Mouse (Mus musculus) skeletal muscle tissue, postnatal 0 days (tissue): ENCODE measurements around the gene Kiss1r. TPM values are rescaled to one million over a fixed set of nuclear protein-coding genes. Genes with fewer than 3 reads are reported as not detected.

Experiments
- polyA plus RNA-seq: library from polyadenylated mRNA; unstranded; fragments of >200 nt; fragmentation: Nextera tagmentation; extraction: Ambion mirVana; gene quantifications from 2 replicates; pipeline ENCODE4 v1.2.1, GENCODE M21; 2015

The Kiss1r gene
- polyA plus RNA-seq = 0.36 and 0.54 TPM in 2 replicates

GRCm38 (mm10) chr10:79916808-79917531 lies at the start of gene Kiss1r:
Kiss1r (plus strand) TSS chr10:79916971.

GRCm38 (mm10) chr10:79874290-79874862 lies 42.4 kb upstream of the Kiss1r start, which contains the start of the genes Prtn3 and Plppr3:
Prtn3 (plus strand) TSS chr10:79874476.
Plppr3 (minus strand) TSS chr10:79874634.

GRCm38 (mm10) chr10:79886054-79886453 lies 30.7 kb upstream of the Kiss1r start, which contains the start of gene Elane:
Elane (plus strand) TSS chr10:79886247.

GRCm38 (mm10) chr10:79890670-79891069 lies 26.1 kb upstream of the Kiss1r start, which contains the start of gene Cfd:
Cfd (plus strand) TSS chr10:79890853.

GRCm38 (mm10) chr10:79908167-79909091 lies 8.3 kb upstream of the Kiss1r start, which contains the start of gene Med16:
Med16 (minus strand) TSS chr10:79908923.

GRCm38 (mm10) chr10:79910556-79910955 lies 6.2 kb upstream of the Kiss1r start, which contains the start of gene Gm26602:
Gm26602 (plus strand) TSS chr10:79910856.

GRCm38 (mm10) chr10:79920958-79921535 lies 4.3 kb downstream of the Kiss1r start, which contains the start of gene R3hdm4:
R3hdm4 (minus strand) TSS chr10:79921208.

GRCm38 (mm10) chr10:79926491-79927323 lies 9.9 kb downstream of the Kiss1r start, which contains the start of gene Arid3a:
Arid3a (plus strand) TSS chr10:79927043.

GRCm38 (mm10) chr10:79959847-79960601 lies 43.3 kb downstream of the Kiss1r start, which contains the start of gene Wdr18:
Wdr18 (plus strand) TSS chr10:79960152.

GRCm38 (mm10) chr10:79970415-79971182 lies 53.8 kb downstream of the Kiss1r start, which contains the start of gene Grin3b:
Grin3b (plus strand) TSS chr10:79970715.

Other genes with a start within 250 kb of the Kiss1r start
- gene Tpgs1, start 247.6 kb upstream of the Kiss1r start, polyA plus RNA-seq = 36.8 and 43.0 TPM in 2 replicates
- 329 and 340 TPM in 2 replicates for gene Cdc34, start 234.8 kb upstream of the Kiss1r start, polyA plus RNA-seq
- 0.26 and 0.43 TPM in 2 replicates for gene Gzmm, start 228.0 kb upstream of the Kiss1r start, polyA plus RNA-seq
- 614 and 720 TPM in 2 replicates for gene Bsg, start 212.5 kb upstream of the Kiss1r start, polyA plus RNA-seq
- gene Hcn2, start 200.3 kb upstream of the Kiss1r start, polyA plus RNA-seq = 0.04 and 0.10 TPM in 2 replicates
- gene Polrmt, start 170.4 kb upstream of the Kiss1r start, polyA plus RNA-seq = 22.6 and 26.4 TPM in 2 replicates
- 0.14 and 0.51 TPM in 2 replicates for gene Fgf22, start 161.9 kb upstream of the Kiss1r start, polyA plus RNA-seq
- gene Rnf126, start 150.0 kb upstream of the Kiss1r start, polyA plus RNA-seq = 58.3 and 61.0 TPM in 2 replicates
- gene Fstl3, start 139.7 kb upstream of the Kiss1r start, polyA plus RNA-seq = 3.3 and 3.8 TPM in 2 replicates
- not detected in 2 replicates for gene Prss57, start 126.0 kb upstream of the Kiss1r start, polyA plus RNA-seq
- 22.3 and 27.1 TPM in 2 replicates for gene Palm, start 123.4 kb upstream of the Kiss1r start, polyA plus RNA-seq
- gene Misp, start 96.0 kb upstream of the Kiss1r start, polyA plus RNA-seq = not detected in 2 replicates
- gene Ptbp1, start 62.5 kb upstream of the Kiss1r start, polyA plus RNA-seq = 49.8 and 68.7 TPM in 2 replicates
- 0.76 and 0.79 TPM in 2 replicates for gene Prtn3, start 42.5 kb upstream of the Kiss1r start, polyA plus RNA-seq
- 1.9 TPM in 2 replicates for gene Plppr3, start 42.3 kb upstream of the Kiss1r start, polyA plus RNA-seq
- 0.24 and 1.7 TPM in 2 replicates for gene Elane, start 30.7 kb upstream of the Kiss1r start, polyA plus RNA-seq
- 53.1 and 1,890 TPM in 2 replicates for gene Cfd, start 26.1 kb upstream of the Kiss1r start, polyA plus RNA-seq
- gene Med16, start 8.0 kb upstream of the Kiss1r start, polyA plus RNA-seq = 22.4 and 23.7 TPM in 2 replicates
- 15.9 TPM in 1 of 2 replicates, not detected in the other for gene Gm26602, start 6.1 kb upstream of the Kiss1r start, polyA plus RNA-seq
- 89.9 and 90.5 TPM in 2 replicates for gene R3hdm4, start 4.2 kb downstream of the Kiss1r start, polyA plus RNA-seq
- gene Arid3a, start 10.1 kb downstream of the Kiss1r start, polyA plus RNA-seq = 0.69 and 2.1 TPM in 2 replicates
- 55.1 and 61.1 TPM in 2 replicates for gene Wdr18, start 43.2 kb downstream of the Kiss1r start, polyA plus RNA-seq
- gene Grin3b, start 53.7 kb downstream of the Kiss1r start, polyA plus RNA-seq = 0.32 and 0.43 TPM in 2 replicates
- gene Tmem259, start 67.4 kb downstream of the Kiss1r start, polyA plus RNA-seq = 23.1 and 23.6 TPM in 2 replicates
- gene Cnn2, start 71.6 kb downstream of the Kiss1r start, polyA plus RNA-seq = 44.5 and 55.3 TPM in 2 replicates
- gene Abca7, start 79.5 kb downstream of the Kiss1r start, polyA plus RNA-seq = 1.5 TPM in 2 replicates
- 2.7 and 4.2 TPM in 2 replicates for gene Arhgap45, start 99.7 kb downstream of the Kiss1r start, polyA plus RNA-seq
- gene Polr2e, start 122.8 kb downstream of the Kiss1r start, polyA plus RNA-seq = 132 and 134 TPM in 2 replicates
- gene Gpx4, start 130.2 kb downstream of the Kiss1r start, polyA plus RNA-seq = 705 and 782 TPM in 2 replicates
- gene Sbno2, start 188.6 kb downstream of the Kiss1r start, polyA plus RNA-seq = 4.7 and 5.6 TPM in 2 replicates
- gene Stk11, start 198.8 kb downstream of the Kiss1r start, polyA plus RNA-seq = 13.9 and 16.6 TPM in 2 replicates
- 1,084 and 1,218 TPM in 2 replicates for gene Atp5d, start 221.7 kb downstream of the Kiss1r start, polyA plus RNA-seq
- 0.37 and 0.73 TPM in 2 replicates for gene Cbarp, start 223.9 kb downstream of the Kiss1r start, polyA plus RNA-seq
- 6.1 and 8.5 TPM in 2 replicates for gene Midn, start 231.3 kb downstream of the Kiss1r start, polyA plus RNA-seq
- gene Cirbp, start 249.0 kb downstream of the Kiss1r start, polyA plus RNA-seq = 202 and 207 TPM in 2 replicates